Mouse (Mus musculus) heart, adult 2 months (tissue): ENCODE results near the gene Exoc5.

ENCODE experiments used
- CTCF ChIP-seq: fragments of 200-600 bp; IDR thresholded peaks from 2 replicates; pipeline ENCODE4 v1.8.1; 2022; ENCODE audit warnings: antibody characterized with exemption, mild to moderate bottlenecking, moderate library complexity
- POLR2A ChIP-seq: fragments of 200-500 bp; IDR thresholded peaks from 2 replicates; pipeline ENCODE4 v1.6.1; 2011; ENCODE audit warnings: mild to moderate bottlenecking, low read depth, low read length, control low read depth; ENCODE audit not compliant: insufficient read depth

GRCm38 (mm10) chr14:48985673-48986072, 80.8 kb downstream of the Exoc5 start:
- TF ChIP-seq POLR2A (no peak), CTCF (peak; percentile 57)
